Mouse (Mus musculus) hindbrain, embryonic 16.5 days (tissue): ENCODE measurements around the gene Elp4. TPM values are rescaled to one million over a fixed set of nuclear protein-coding genes. Genes with fewer than 3 reads are reported as not detected.

Experiments used
- ATAC-seq: fragments of 200-750 bp; cut with Nextera tagmentation; 2 replicates; pipeline ENCODE4 v1.8.0; 2017; ENCODE audit warnings: moderate TSS enrichment, moderate library complexity
- H3K27ac ChIP-seq: fragments of 300-500 bp; sonication (generic); 2 replicates; pipeline ENCODE4 v1.5.1; 2014; ENCODE audit warnings: low read depth, mild to moderate bottlenecking, control low read depth, low read length, moderate library complexity
- H3K27me3 ChIP-seq: fragments of 300-500 bp; sonication (generic); replicated peaks from 2 replicates; pipeline ENCODE4 v1.6.1; 2014; ENCODE audit warnings: low read length; ENCODE audit not compliant: control insufficient read depth, insufficient read depth
- H3K36me3 ChIP-seq: fragments of 300-500 bp; sonication (generic); 2 replicates; pipeline ENCODE4 v1.6.1; 2014; ENCODE audit warnings: mild to moderate bottlenecking, low read length, moderate library complexity, mixed read lengths; ENCODE audit not compliant: control insufficient read depth, insufficient read depth
- H3K4me1 ChIP-seq: fragments of 300-500 bp; sonication (generic); 2 replicates; pipeline ENCODE4 v1.6.1; 2014; ENCODE audit warnings: low read depth, low read length; ENCODE audit not compliant: control insufficient read depth, insufficient read depth
- H3K4me2 ChIP-seq: fragments of 300-500 bp; sonication (generic); 2 replicates; pipeline ENCODE4 v1.6.1; 2014; ENCODE audit warnings: mild to moderate bottlenecking, low read length, control low read depth, moderate library complexity
- H3K4me3 ChIP-seq: fragments of 300-500 bp; sonication (generic); 2 replicates; pipeline ENCODE4 v1.5.1; 2014; ENCODE audit warnings: mild to moderate bottlenecking, low read length, control low read depth, moderate library complexity
- H3K9ac ChIP-seq: fragments of 300-500 bp; sonication (generic); 2 replicates; pipeline ENCODE4 v1.6.1; 2014; ENCODE audit warnings: low read depth, mild to moderate bottlenecking, control low read depth, low read length, moderate library complexity
- H3K9me3 ChIP-seq: fragments of 300-500 bp; sonication (generic); 2 replicates; pipeline ENCODE4 v1.6.1; 2014; ENCODE audit warnings: mild to moderate bottlenecking, low read length, moderate library complexity; ENCODE audit not compliant: control insufficient read depth
- WGBS: fragments of 180-500 bp; shearing (Covaris S2); extraction: QIAGEN DNeasy Blood & Tissue Kit; methylation state at CpG from one replicate; pipeline ENCODE4 v1.1.7; 2014; 5-methylcytosine and 5-hydroxymethylcytosine counted together
- polyA plus RNA-seq: library from polyadenylated mRNA; unstranded; fragments of >200 nt; fragmentation: Nextera tagmentation; extraction: Ambion mirVana; gene quantifications from 2 replicates; pipeline ENCODE4 v1.2.1, GENCODE M21; 2015

Gene Elp4
- polyA plus RNA-seq, 1 experiment from 2014 or later, result 42.2 TPM

GRCm38 (mm10) chr2:105780739-105781138 is 123.6 kb downstream of the Elp4 start:
- Histone ChIP-seq H3K27me3 (no peaks in the 10 kb centered on the region), H3K4me2 (no peak overlapping the region), H3K4me3 (no peak overlapping the region), H3K9me3 (no peaks in the 10 kb centered on the region), H3K27ac (no peak overlapping the region), H3K9ac (no peak overlapping the region), H3K4me1 (no peaks in the 10 kb centered on the region), H3K36me3 (no peaks in the 10 kb centered on the region)
- no peak for ATAC-seq
- 29% methylated on average over 1 of the region's 1 CpGs for whole genome bisulfite sequencing

DNA sequence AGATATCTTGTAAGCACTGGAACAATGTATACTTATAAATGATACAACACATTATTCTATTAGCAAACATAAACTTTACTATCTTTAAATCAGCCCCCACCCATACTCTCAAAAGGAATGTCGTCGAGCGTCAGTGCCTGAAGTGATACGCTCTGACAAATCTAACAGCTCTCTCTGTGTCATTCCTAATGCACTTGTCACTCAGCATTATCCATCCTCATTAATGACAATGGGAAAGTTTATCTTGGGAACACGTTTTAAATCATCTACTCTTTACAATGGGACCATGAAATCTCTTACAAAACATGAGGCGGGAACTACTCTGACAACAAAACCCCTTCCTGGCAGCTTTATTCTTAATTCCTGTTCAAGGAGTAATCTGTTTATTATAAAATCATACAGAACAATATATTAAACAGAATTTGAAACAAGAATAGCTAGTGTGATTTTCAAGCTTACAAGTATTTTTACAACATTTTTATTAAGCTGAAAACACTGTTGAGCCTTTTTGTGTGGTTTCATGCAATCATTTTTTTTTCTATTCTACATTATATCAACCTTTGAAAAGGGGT is 125.0 kb downstream of the Elp4 start:
- Histone ChIP-seq H3K4me1 (no peaks in the 10 kb centered on the region), H3K27me3 (no peaks in the 10 kb centered on the region), H3K4me3 (no peak overlapping the region), H3K4me2 (no peak overlapping the region), H3K27ac (no peak overlapping the region), H3K36me3 (no peaks in the 10 kb centered on the region), H3K9me3 (no peaks in the 10 kb centered on the region), H3K9ac (no peak overlapping the region)
- 19% methylated on average over 6 of the region's 6 CpGs for WGBS
- no peak for ATAC-seq

GRCm38 (mm10) chr2:105771314-105771713 is 133.1 kb downstream of the Elp4 start:
- H3K27ac ChIP-seq, result no peak overlapping the region
- no peaks in the 10 kb centered on the region for H3K4me1 ChIP-seq
- no peak overlapping the region for H3K4me3 ChIP-seq
- no peaks in the 10 kb centered on the region for H3K9me3 ChIP-seq
- 94% methylated on average over 3 of the region's 3 CpGs for WGBS
- H3K36me3 ChIP-seq, result peaks cover 3% of the 10 kb centered on the region
- no peak overlapping the region for H3K9ac ChIP-seq
- no peak for ATAC-seq
- H3K27me3 ChIP-seq, result no peaks in the 10 kb centered on the region
- no peak overlapping the region for H3K4me2 ChIP-seq

DNA sequence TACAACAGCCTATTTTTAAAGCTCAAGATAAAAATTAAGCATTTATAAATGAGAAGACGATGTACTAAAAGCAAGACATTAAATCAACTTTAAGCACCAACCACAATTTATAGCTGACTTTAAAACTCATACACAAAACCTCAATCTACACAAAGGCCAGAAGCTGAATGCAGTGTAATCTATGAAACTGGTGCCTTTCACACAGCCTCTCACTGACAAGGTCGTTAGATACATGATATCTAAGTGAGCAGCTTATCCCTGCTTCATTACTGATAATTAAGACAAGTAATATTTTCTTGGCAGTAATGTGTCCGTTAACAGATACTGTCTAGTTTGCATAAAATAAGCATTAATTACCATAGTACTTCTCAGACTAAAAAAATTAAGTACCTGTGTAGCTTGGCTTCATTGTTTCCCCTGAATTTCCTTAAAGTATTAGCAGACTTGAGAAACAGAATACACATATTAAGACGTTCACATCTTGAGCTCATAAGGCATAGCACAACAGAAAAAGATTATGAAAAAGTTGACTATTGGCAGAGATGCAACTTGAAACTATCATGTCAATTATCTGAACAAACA is 134.5 kb downstream of the Elp4 start:
- H3K27me3 ChIP-seq, result no peaks in the 10 kb centered on the region
- no peaks in the 10 kb centered on the region for H3K9me3 ChIP-seq
- H3K36me3 ChIP-seq, result peaks cover 3% of the 10 kb centered on the region
- 67% methylated on average over 4 of the region's 4 CpGs for WGBS
- H3K27ac ChIP-seq, result no peak overlapping the region
- H3K9ac ChIP-seq, result no peak overlapping the region
- no peaks in the 10 kb centered on the region for H3K4me1 ChIP-seq
- no peak for ATAC-seq
- no peak overlapping the region for H3K4me3 ChIP-seq
- H3K4me2 ChIP-seq, result no peak overlapping the region

DNA sequence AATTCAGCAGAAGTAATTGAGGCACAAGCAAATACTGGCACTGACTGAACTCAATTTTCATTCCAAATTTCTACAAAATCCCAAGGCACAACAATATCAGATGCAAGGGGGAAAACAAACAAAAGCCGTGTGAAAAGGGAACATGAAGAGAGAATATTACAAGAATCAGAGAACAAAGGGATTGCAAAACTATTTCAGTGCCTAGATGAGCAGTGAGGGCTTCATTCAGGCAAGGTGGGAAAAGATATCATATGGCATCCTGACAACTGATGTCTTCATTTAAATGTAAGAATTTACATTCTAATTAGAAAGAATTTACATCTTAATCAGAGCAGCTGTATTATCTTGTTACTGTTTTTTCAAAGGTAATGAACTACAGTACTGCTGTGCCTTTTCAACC is 150.9 kb downstream of the Elp4 start:
- Histone ChIP-seq H3K9ac (no peak overlapping the region), H3K4me3 (no peak overlapping the region), H3K4me1 (no peaks in the 10 kb centered on the region), H3K9me3 (no peaks in the 10 kb centered on the region), H3K36me3 (no peaks in the 10 kb centered on the region), H3K4me2 (no peak overlapping the region), H3K27me3 (no peaks in the 10 kb centered on the region), H3K27ac (no peak overlapping the region)
- ATAC-seq, result no peak
- 20% methylated on average over 1 of the region's 1 CpGs for WGBS

GRCm38 (mm10) chr2:105749111-105749510 is 155.3 kb downstream of the Elp4 start:
- Histone ChIP-seq H3K27ac (no peak overlapping the region), H3K9ac (no peak overlapping the region), H3K4me2 (no peak overlapping the region), H3K27me3 (no peaks in the 10 kb centered on the region), H3K4me3 (no peak overlapping the region), H3K4me1 (no peaks in the 10 kb centered on the region), H3K36me3 (no peaks in the 10 kb centered on the region), H3K9me3 (no peaks in the 10 kb centered on the region; the same call in 1 of the 2 replicates)
- 92% methylated on average over 5 of the region's 5 CpGs for WGBS
- no peak for ATAC-seq

- Histone ChIP-seq H3K4me2 (no peak overlapping the region), H3K4me1 (no peaks in the 10 kb centered on the region), H3K27me3 (no peaks in the 10 kb centered on the region), H3K9ac (no peak overlapping the region), H3K36me3 (no peaks in the 10 kb centered on the region), H3K9me3 (no peaks in the 10 kb centered on the region; the same call in 1 of the 2 replicates), H3K27ac (no peak overlapping the region), H3K4me3 (no peak overlapping the region)
- 79% methylated on average over 7 of the region's 7 CpGs for WGBS
- ATAC-seq, result no peak
Measured at GRCm38 (mm10) chr2:105746896-105747295, 157.5 kb downstream of the Elp4 start.

DNA sequence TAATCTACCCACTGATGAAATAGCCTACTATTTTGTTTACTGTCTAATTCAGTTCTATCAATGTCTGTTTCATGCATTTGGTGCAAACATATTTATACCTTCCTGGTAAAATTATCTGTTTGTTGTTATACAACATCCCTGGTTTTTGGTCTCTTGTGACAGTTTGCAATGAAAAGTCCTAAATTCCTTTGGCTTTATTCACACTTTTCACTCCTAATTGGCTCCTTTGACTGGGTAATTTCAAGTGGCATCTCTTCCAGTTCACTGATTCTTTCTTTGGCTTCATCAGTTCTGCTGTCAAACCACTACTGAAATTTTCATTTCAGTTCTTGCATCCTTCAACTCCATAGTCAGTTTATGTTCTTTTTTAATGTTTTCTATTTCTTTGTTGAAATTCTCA is 168.2 kb downstream of the Elp4 start:
- H3K27me3 ChIP-seq, result no peaks in the 10 kb centered on the region
- no peak overlapping the region for H3K27ac ChIP-seq
- ATAC-seq, result no peak
- no peak overlapping the region for H3K4me2 ChIP-seq
- H3K36me3 ChIP-seq, result no peaks in the 10 kb centered on the region
- H3K4me1 ChIP-seq, result no peaks in the 10 kb centered on the region
- H3K4me3 ChIP-seq, result no peak overlapping the region
- no peaks in the 10 kb centered on the region for H3K9me3 ChIP-seq
- no peak overlapping the region for H3K9ac ChIP-seq

- H3K9ac ChIP-seq, result no peak overlapping the region
- no peak overlapping the region for H3K27ac ChIP-seq
- no peaks in the 10 kb centered on the region for H3K36me3 ChIP-seq
- no peaks in the 10 kb centered on the region for H3K4me1 ChIP-seq
- no peaks in the 10 kb centered on the region for H3K27me3 ChIP-seq
- WGBS, result 95% methylated on average over 3 of the region's 3 CpGs
- H3K4me3 ChIP-seq, result no peak overlapping the region
- no peaks in the 10 kb centered on the region for H3K9me3 ChIP-seq
- no peak for ATAC-seq
- no peak overlapping the region for H3K4me2 ChIP-seq
Measured at GRCm38 (mm10) chr2:105730704-105731103, 173.7 kb downstream of the Elp4 start.
